Mouse (Mus musculus): ENCODE data around the gene Gm11938.

DNA sequence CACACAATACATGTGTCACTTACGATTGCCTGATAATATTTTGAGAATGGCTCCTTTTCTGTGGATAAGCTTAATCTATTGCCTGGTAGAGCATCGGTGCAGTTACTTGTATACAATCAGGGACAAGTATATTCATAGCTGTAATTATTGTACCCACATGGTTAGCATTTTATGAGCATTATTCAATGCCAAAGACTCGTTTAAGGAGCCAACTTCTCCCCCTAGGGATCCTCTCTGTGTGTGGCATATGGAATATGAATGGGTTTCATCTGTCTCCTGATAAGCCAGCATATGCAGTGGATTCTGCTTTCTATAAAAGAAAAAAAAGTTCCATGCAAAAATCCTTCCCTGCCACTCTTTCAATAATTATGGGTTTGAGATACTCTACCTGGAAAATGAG lies 41.2 kb upstream of the Gm11938 start:
- TF ChIP-seq CTCF (IDR thresholded peaks at IDR 0.05; ENCODE audit: extremely low read depth, insufficient read length, insufficient replicate concordance, low read depth, low read length) (no peak), POLR2A (IDR thresholded peaks at IDR 0.05; ENCODE audit: low read depth, low read length) (no peak)
